Mouse (Mus musculus): ENCODE measurements around the gene Mast3. TPM values are rescaled to one million over a fixed set of nuclear protein-coding genes. Genes with fewer than 3 reads are reported as not detected.

The Mast3 gene
- polyA plus RNA-seq, 1 experiment from 2014 or later, result 18.9 TPM

DNA sequence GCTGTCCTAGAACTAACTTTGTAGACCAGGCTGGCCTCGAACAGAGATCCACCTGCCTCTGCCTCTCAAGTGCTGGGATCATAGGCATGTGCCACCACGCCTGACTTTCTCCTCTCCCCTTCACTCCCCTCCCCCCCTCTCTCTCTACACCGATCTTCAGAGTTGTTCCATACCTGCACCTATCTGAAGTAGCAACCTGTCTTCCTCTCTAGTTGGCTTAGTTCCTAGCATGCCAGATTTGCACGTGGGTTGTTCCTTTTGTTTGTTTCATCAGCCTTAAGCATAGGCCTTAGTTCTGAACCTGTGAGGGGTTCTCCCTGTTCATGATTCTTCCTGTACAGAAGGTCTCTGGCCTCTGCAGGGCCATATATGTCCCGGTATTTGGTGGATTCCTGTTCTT is 67.1 kb downstream of the Mast3 start:
- no peaks in the 10 kb centered on the region for H3K4me1 ChIP-seq
- WGBS, result 79% methylated on average over 5 of the region's 5 CpGs
- no peak overlapping the region for H3K27ac ChIP-seq (replicated peaks)
- H3K9ac ChIP-seq (replicated peaks), result no peak overlapping the region
- H3K4me2 ChIP-seq, result no peak overlapping the region
- peaks cover 35% of the 10 kb centered on the region for H3K27me3 ChIP-seq (replicated peaks)
- H3K36me3 ChIP-seq, result no peaks in the 10 kb centered on the region
- no peak overlapping the region for H3K4me3 ChIP-seq (replicated peaks)
- no peaks in the 10 kb centered on the region for H3K9me3 ChIP-seq (replicated peaks)
- ATAC-seq (ENCODE audit: low FRiP score), result no peak

DNA sequence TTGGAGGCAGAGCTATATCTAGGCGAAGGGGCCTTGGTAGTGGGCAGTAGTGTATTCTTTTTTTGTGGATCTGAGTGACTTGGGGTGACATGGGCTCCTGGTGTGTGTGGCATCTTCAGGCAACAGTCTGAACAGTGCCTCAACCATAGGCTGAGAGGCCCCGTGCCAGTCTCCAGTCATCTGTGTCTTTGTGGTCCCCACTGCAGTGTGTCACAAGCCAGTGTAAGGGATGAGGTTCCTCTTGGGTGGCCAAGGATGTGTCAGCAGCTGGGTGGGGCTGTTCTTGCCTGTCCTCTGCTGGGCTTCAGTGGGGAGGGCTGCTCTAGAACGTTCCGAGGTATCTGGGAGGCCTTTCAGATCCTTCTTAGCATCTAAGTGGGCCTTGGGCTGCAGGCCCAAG is 73.9 kb downstream of the Mast3 start:
- 90% methylated on average over 4 of the region's 4 CpGs for WGBS
- no peak overlapping the region for H3K4me3 ChIP-seq (replicated peaks)
- no peaks in the 10 kb centered on the region for H3K9me3 ChIP-seq (replicated peaks)
- H3K4me1 ChIP-seq, result peaks cover 5% of the 10 kb centered on the region
- no peak for ATAC-seq (ENCODE audit: low FRiP score)
- peaks cover 68% of the 10 kb centered on the region for H3K27me3 ChIP-seq (replicated peaks)
- no peak overlapping the region for H3K9ac ChIP-seq (replicated peaks)
- H3K36me3 ChIP-seq, result no peaks in the 10 kb centered on the region
- H3K4me2 ChIP-seq, result no peak overlapping the region
- no peak overlapping the region for H3K27ac ChIP-seq (replicated peaks)

DNA sequence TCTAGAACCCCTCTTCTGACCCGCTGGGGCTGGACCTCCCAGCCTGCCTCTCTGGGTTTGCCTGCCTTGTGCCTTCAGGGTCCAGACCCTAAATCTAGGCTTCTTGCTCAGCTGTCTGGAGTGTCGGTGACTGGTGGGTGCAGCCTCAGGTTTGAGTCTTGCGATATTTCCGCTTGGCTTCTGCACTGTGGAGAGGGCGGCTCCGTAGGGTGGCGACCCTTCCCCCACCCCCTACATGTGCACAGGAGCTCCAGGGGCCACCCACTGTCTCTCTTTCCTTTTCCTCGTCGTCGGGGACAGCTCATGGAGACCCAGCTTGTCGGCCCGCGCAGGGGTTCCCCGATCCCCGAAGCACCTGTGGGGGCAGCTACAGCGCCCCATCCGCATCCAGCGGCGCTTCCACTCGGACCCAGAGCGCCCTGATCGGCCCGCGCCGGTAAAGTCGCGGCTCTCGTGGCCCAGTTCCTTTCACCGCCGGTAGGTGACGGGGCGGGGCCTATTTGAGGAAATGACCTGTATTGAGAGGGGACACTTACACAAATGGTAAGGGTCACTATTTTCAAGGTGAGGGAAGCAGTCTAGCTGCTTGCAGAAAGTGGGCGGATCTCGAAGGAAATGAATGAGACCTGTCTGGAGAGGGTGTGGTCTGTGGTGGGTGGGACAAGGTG is 74.9 kb downstream of the Mast3 start:
- H3K9ac ChIP-seq (replicated peaks), result no peak overlapping the region
- H3K4me1 ChIP-seq, result peaks cover 5% of the 10 kb centered on the region
- H3K4me3 ChIP-seq (replicated peaks), result peak overlapping the region; percentile 26; the same call in 1 of the 2 replicates
- no peak for ATAC-seq (ENCODE audit: low FRiP score)
- H3K9me3 ChIP-seq (replicated peaks), result no peaks in the 10 kb centered on the region
- 5% methylated on average over 34 of the region's 34 CpGs for WGBS
- no peak overlapping the region for H3K27ac ChIP-seq (replicated peaks)
- H3K36me3 ChIP-seq, result no peaks in the 10 kb centered on the region
- peaks cover 64% of the 10 kb centered on the region for H3K27me3 ChIP-seq (replicated peaks)
- peak overlapping the region; percentile 49 for H3K4me2 ChIP-seq

Small RNAs within 50 kb of the gene (microRNA-seq; reads per million reads assigned to microRNA genes)
- gene Mir7240, result not detected

Other genes with a start within 250 kb of the Mast3 start
- gene Isyna1, start 210.7 kb downstream of the Mast3 start, polyA plus RNA-seq (2015; fragmentation: Nextera tagmentation; extraction: Ambion mirVana), result 137 and 142 TPM in 2 replicates
- 170 and 175 TPM in 2 replicates for gene Ssbp4, start 196.2 kb downstream of the Mast3 start, polyA plus RNA-seq (2015; fragmentation: Nextera tagmentation; extraction: Ambion mirVana)
- 1.5 and 2.6 TPM in 2 replicates for gene Lrrc25, start 188.9 kb downstream of the Mast3 start, polyA plus RNA-seq (2015; fragmentation: Nextera tagmentation; extraction: Ambion mirVana)
- 0.22 TPM in 2 replicates for gene Gdf15, start 172.6 kb downstream of the Mast3 start, polyA plus RNA-seq (2015; fragmentation: Nextera tagmentation; extraction: Ambion mirVana)
- 78.6 TPM in 2 replicates for gene Pgpep1, start 144.7 kb downstream of the Mast3 start, polyA plus RNA-seq (2015; fragmentation: Nextera tagmentation; extraction: Ambion mirVana)
- gene Lsm4, start 131.8 kb downstream of the Mast3 start, polyA plus RNA-seq (2015; fragmentation: Nextera tagmentation; extraction: Ambion mirVana), result 191 and 206 TPM in 2 replicates
- gene Jund, start 106.1 kb downstream of the Mast3 start, polyA plus RNA-seq (2015; fragmentation: Nextera tagmentation; extraction: Ambion mirVana), result 73.7 and 82.7 TPM in 2 replicates
- 0.04 and 0.09 TPM in 2 replicates for gene Iqcn, start 101.6 kb downstream of the Mast3 start, polyA plus RNA-seq (2015; fragmentation: Nextera tagmentation; extraction: Ambion mirVana)
- gene Gm3336, start 86.5 kb downstream of the Mast3 start, polyA plus RNA-seq (2015; fragmentation: Nextera tagmentation; extraction: Ambion mirVana), result not detected in 2 replicates
- 0.17 and 0.40 TPM in 2 replicates for gene Pde4c, start 81.3 kb downstream of the Mast3 start, polyA plus RNA-seq (2015; fragmentation: Nextera tagmentation; extraction: Ambion mirVana)
- gene Rab3a, start 50.4 kb downstream of the Mast3 start, polyA plus RNA-seq (2015; fragmentation: Nextera tagmentation; extraction: Ambion mirVana), result 536 and 627 TPM in 2 replicates
- 40.5 and 43.5 TPM in 2 replicates for gene Mpv17l2, start 44.1 kb downstream of the Mast3 start, polyA plus RNA-seq (2015; fragmentation: Nextera tagmentation; extraction: Ambion mirVana)
- 97.5 and 102 TPM in 2 replicates for gene Pik3r2, start 28.3 kb downstream of the Mast3 start, polyA plus RNA-seq (2015; fragmentation: Nextera tagmentation; extraction: Ambion mirVana)
- gene Il12rb1, start 3.4 kb upstream of the Mast3 start, polyA plus RNA-seq (2015; fragmentation: Nextera tagmentation; extraction: Ambion mirVana), result 0.14 and 1.4 TPM in 2 replicates
- gene Arrdc2, start 34.7 kb upstream of the Mast3 start, polyA plus RNA-seq (2015; fragmentation: Nextera tagmentation; extraction: Ambion mirVana), result 7.8 and 8.5 TPM in 2 replicates
- 17.6 and 18.6 TPM in 2 replicates for gene Kcnn1, start 58.2 kb upstream of the Mast3 start, polyA plus RNA-seq (2015; fragmentation: Nextera tagmentation; extraction: Ambion mirVana)
- gene Ccdc124, start 68.9 kb upstream of the Mast3 start, polyA plus RNA-seq (2015; fragmentation: Nextera tagmentation; extraction: Ambion mirVana), result 162 and 163 TPM in 2 replicates
- 3.0 and 3.3 TPM in 2 replicates for gene Slc5a5, start 87.7 kb upstream of the Mast3 start, polyA plus RNA-seq (2015; fragmentation: Nextera tagmentation; extraction: Ambion mirVana)
- gene Rpl18a, start 92.4 kb upstream of the Mast3 start, polyA plus RNA-seq (2015; fragmentation: Nextera tagmentation; extraction: Ambion mirVana), result 2,109 and 2,618 TPM in 2 replicates
- gene Map1s, start 100.9 kb upstream of the Mast3 start, polyA plus RNA-seq (2015; fragmentation: Nextera tagmentation; extraction: Ambion mirVana), result 59.5 and 64.6 TPM in 2 replicates

All from neural tube, embryonic 15.5 days (tissue).